Mouse (Mus musculus) E14TG2a.4 (cell line): ENCODE measurements around the gene Atp2a1.

Source experiments
- CTCF ChIP-seq: conservative IDR thresholded peaks from 2 replicates; pipeline ENCODE4 v1.5.1; 2014; ENCODE audit warnings: low read length
- NANOG ChIP-seq: IDR thresholded peaks from 2 replicates; pipeline ENCODE4 v1.6.1; 2014; ENCODE audit warnings: borderline replicate concordance, low read length, mixed read lengths
- POU5F1 ChIP-seq: IDR thresholded peaks from 2 replicates; pipeline ENCODE4 v1.6.1; 2014; ENCODE audit warnings: low read length, borderline replicate concordance

DNA sequence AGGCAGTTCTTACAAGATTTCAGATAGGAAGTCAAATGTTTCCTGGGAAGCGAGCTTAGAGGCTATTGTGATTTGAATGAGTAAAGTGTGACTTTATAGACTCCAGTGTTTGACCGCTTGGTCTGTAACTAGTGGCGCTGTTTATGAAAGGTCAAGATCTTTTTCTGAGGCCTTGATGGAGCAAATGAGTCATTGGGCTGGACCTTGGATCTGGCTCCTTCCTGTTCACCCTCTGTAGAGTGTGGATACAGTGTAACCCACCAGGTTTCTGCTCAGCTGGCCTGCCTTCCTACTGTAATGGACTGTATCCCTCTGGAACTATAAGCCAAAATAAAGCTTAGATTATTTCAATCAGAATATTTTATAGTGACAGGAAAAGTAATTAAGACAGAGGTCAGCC is 48.4 kb upstream of the Atp2a1 start:
- no peak for TF ChIP-seq CTCF
- TF ChIP-seq POU5F1: no peak
- no peak for TF ChIP-seq NANOG
